Mouse (Mus musculus) common myeloid progenitor, adult 5-6 weeks (primary cell): ENCODE data around the gene Adgrl3. TPM values are rescaled to one million over a fixed set of nuclear protein-coding genes. Genes with fewer than 3 reads are reported as not detected.

Experiments
- ATAC-seq: replicated peaks from 2 replicates; pipeline ENCODE4 v1.8.0; 2016; ENCODE audit warnings: low read depth, mild to moderate bottlenecking, moderate TSS enrichment, inconsistent platforms; ENCODE audit not compliant: poor library complexity, severe bottlenecking
- total RNA-seq: library from RNA; stranded (forward); fragments of 200-1000, 187-1606 nt; gene quantifications from 2 replicates; pipeline ENCODE4 v1.2.3, GENCODE M21; 2017

The Adgrl3 gene
- total RNA-seq = not detected in 2 replicates

- ATAC-seq = peak; percentile 63
Observed at GRCm38 (mm10) chr5:81019590-81020254, at the start of gene Adgrl3. TSS of gene Adgrl3 (plus strand) at chr5:81020138.

GRCm38 (mm10) chr5:81019166-81019565 is 772 bp upstream of the Adgrl3 start:
- no peak for ATAC-seq

- ATAC-seq = peak; percentile 60
Observed at GRCm38 (mm10) chr5:81020281-81021005, 505 bp downstream of the Adgrl3 start.

- no peak for ATAC-seq
Observed at GRCm38 (mm10) chr5:81021006-81021320, 1.0 kb downstream of the Adgrl3 start.

- no peak; the same call in 1 of the 2 replicates for ATAC-seq
Observed at GRCm38 (mm10) chr5:81021331-81021863, 1.5 kb downstream of the Adgrl3 start.

- no peak for ATAC-seq
Observed at GRCm38 (mm10) chr5:81021864-81022305, 1.9 kb downstream of the Adgrl3 start.

- no peak for ATAC-seq
Observed at GRCm38 (mm10) chr5:81022306-81023071, 2.6 kb downstream of the Adgrl3 start.

- no peak for ATAC-seq
Observed at GRCm38 (mm10) chr5:81023923-81024715, 4.2 kb downstream of the Adgrl3 start.

GRCm38 (mm10) chr5:81028875-81029274 is 8.9 kb downstream of the Adgrl3 start:
- no peak for ATAC-seq

GRCm38 (mm10) chr5:81037091-81037490 is 17.2 kb downstream of the Adgrl3 start:
- ATAC-seq = no peak

- ATAC-seq = 0 out of 2 replicates have a peak, but pooled peaks have one; percentile 22
Observed at GRCm38 (mm10) chr5:81043875-81044274, 23.9 kb downstream of the Adgrl3 start.

GRCm38 (mm10) chr5:81046128-81046527 is 26.2 kb downstream of the Adgrl3 start:
- ATAC-seq = no peak

- no peak for ATAC-seq
Observed at GRCm38 (mm10) chr5:81054628-81055027, 34.7 kb downstream of the Adgrl3 start.

- no peak for ATAC-seq
Observed at GRCm38 (mm10) chr5:81055253-81055652, 35.3 kb downstream of the Adgrl3 start.

- peak; percentile 96 for ATAC-seq
Observed at GRCm38 (mm10) chr5:81058122-81058521, 38.2 kb downstream of the Adgrl3 start.

GRCm38 (mm10) chr5:81060950-81061349 is 41.0 kb downstream of the Adgrl3 start:
- ATAC-seq = no peak

GRCm38 (mm10) chr5:81061386-81061785 is 41.4 kb downstream of the Adgrl3 start:
- no peak for ATAC-seq

GRCm38 (mm10) chr5:81064026-81064425 is 44.1 kb downstream of the Adgrl3 start:
- ATAC-seq = no peak

- 0 out of 2 replicates have a peak, but pooled peaks have one; percentile 47 for ATAC-seq
Observed at GRCm38 (mm10) chr5:81068173-81068572, 48.2 kb downstream of the Adgrl3 start.

GRCm38 (mm10) chr5:81068839-81069238 is 48.9 kb downstream of the Adgrl3 start:
- no peak for ATAC-seq
